Mouse (Mus musculus) heart, embryonic 10.5 days (tissue): ENCODE measurements around the gene Akr1b8. TPM values are rescaled to one million over a fixed set of nuclear protein-coding genes. Genes with fewer than 3 reads are reported as not detected.
"Not testable (repeated sequence)": the region's sequence is repeated elsewhere in the genome, so short reads cannot be mapped to it uniquely, and the experiment has no call there.

Experiments
- DNase-seq: peaks from one replicate; pipeline ENCODE4 v3.0.0-alpha.2; 2017; ENCODE audit warnings: low spot score
- H3K27ac ChIP-seq: fragments of 300-500 bp; sonication (generic); 2 replicates; pipeline ENCODE4 v1.5.1; 2016; ENCODE audit warnings: mild to moderate bottlenecking
- H3K27me3 ChIP-seq: fragments of 300-500 bp; sonication (generic); 2 replicates; pipeline ENCODE4 v1.6.1; 2016; ENCODE audit warnings: mild to moderate bottlenecking; ENCODE audit not compliant: poor library complexity, insufficient read depth, severe bottlenecking
- H3K36me3 ChIP-seq: fragments of 300-500 bp; sonication (generic); 2 replicates; pipeline ENCODE4 v1.6.1; 2016; ENCODE audit warnings: mild to moderate bottlenecking, moderate library complexity
- H3K4me1 ChIP-seq: fragments of 300-500 bp; sonication (generic); 2 replicates; pipeline ENCODE4 v1.6.1; 2016; ENCODE audit warnings: mild to moderate bottlenecking
- H3K4me3 ChIP-seq: fragments of 300-500 bp; sonication (generic); 2 replicates; pipeline ENCODE4 v1.5.1; 2016; ENCODE audit warnings: mild to moderate bottlenecking, moderate library complexity
- H3K9me3 ChIP-seq: fragments of 300-500 bp; sonication (generic); 2 replicates; pipeline ENCODE4 v1.6.1; 2016; ENCODE audit warnings: mild to moderate bottlenecking, moderate library complexity
- WGBS: fragments of 180-500 bp; shearing (Covaris S2); methylation state at CpG from one replicate; pipeline ENCODE4 v1.1.7; 2016; 5-methylcytosine and 5-hydroxymethylcytosine counted together
- polyA plus RNA-seq: library from polyadenylated mRNA; unstranded; fragments of >200 nt; fragmentation: Nextera tagmentation; extraction: Ambion mirVana; gene quantifications from 2 replicates; pipeline ENCODE4 v1.2.1, GENCODE M21; 2016

The Akr1b8 gene
- polyA plus RNA-seq, 1 experiment from 2014 or later, result 21.1 TPM

GRCm38 (mm10) chr6:34384701-34385370 is 30.9 kb downstream of the Akr1b8 start:
- H3K36me3 ChIP-seq, result peaks cover 22% of the 10 kb centered on the region
- no peaks in the 10 kb centered on the region for H3K27me3 ChIP-seq
- H3K9me3 ChIP-seq, result no peaks in the 10 kb centered on the region
- peak overlapping the region; percentile 70 for H3K4me3 ChIP-seq
- H3K27ac ChIP-seq, result peak overlapping the region; percentile 89
- 2% methylated on average over 13 of the region's 13 CpGs for WGBS
- peaks cover 5% of the 10 kb centered on the region; the same call in 1 of the 2 replicates for H3K4me1 ChIP-seq
- no peak for DNase-seq

GRCm38 (mm10) chr6:34388420-34389156 is 34.7 kb downstream of the Akr1b8 start:
- no peak for DNase-seq
- Histone ChIP-seq H3K27ac (no peak overlapping the region), H3K9me3 (no peaks in the 10 kb centered on the region), H3K27me3 (no peaks in the 10 kb centered on the region), H3K36me3 (peaks cover 59% of the 10 kb centered on the region), H3K4me1 (peaks cover 5% of the 10 kb centered on the region; the same call in 1 of the 2 replicates), H3K4me3 (no peak overlapping the region)
- 75% methylated on average over 4 of the region's 4 CpGs for WGBS

GRCm38 (mm10) chr6:34395897-34396296 is 42.0 kb downstream of the Akr1b8 start:
- no peaks in the 10 kb centered on the region for H3K9me3 ChIP-seq
- no peak overlapping the region for H3K4me3 ChIP-seq
- peaks cover 71% of the 10 kb centered on the region for H3K36me3 ChIP-seq
- H3K27ac ChIP-seq, result no peak overlapping the region
- H3K4me1 ChIP-seq, result no peaks in the 10 kb centered on the region
- H3K27me3 ChIP-seq, result no peaks in the 10 kb centered on the region
- DNase-seq, result no peak
- 76% methylated on average over 5 of the region's 5 CpGs for WGBS

DNA sequence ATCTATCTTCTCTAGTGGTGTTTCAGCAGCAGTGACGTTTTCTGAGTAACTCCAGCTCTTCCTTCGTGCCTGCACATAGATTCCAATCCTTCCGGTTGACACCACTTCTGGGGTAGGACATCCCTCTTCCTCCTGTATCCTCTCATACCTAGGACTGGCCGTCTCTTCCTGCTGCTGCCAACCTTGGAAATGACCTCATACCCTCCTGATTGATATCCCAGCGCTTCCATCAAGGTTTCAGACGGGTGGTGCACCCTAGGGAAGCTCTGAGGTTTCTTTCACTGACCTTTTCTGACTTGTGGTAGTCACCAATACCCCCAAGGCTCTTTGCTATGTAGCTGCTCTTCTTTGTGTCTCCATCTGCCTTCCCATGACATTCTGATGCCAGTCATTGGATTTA is 44.5 kb downstream of the Akr1b8 start:
- Histone ChIP-seq H3K27ac (no peak overlapping the region), H3K4me3 (no peak overlapping the region), H3K4me1 (no peaks in the 10 kb centered on the region), H3K27me3 (no peaks in the 10 kb centered on the region), H3K36me3 (peaks cover 46% of the 10 kb centered on the region), H3K9me3 (no peaks in the 10 kb centered on the region)
- DNase-seq, result no peak
- WGBS, result 77% methylated on average over 6 of the region's 6 CpGs

DNA sequence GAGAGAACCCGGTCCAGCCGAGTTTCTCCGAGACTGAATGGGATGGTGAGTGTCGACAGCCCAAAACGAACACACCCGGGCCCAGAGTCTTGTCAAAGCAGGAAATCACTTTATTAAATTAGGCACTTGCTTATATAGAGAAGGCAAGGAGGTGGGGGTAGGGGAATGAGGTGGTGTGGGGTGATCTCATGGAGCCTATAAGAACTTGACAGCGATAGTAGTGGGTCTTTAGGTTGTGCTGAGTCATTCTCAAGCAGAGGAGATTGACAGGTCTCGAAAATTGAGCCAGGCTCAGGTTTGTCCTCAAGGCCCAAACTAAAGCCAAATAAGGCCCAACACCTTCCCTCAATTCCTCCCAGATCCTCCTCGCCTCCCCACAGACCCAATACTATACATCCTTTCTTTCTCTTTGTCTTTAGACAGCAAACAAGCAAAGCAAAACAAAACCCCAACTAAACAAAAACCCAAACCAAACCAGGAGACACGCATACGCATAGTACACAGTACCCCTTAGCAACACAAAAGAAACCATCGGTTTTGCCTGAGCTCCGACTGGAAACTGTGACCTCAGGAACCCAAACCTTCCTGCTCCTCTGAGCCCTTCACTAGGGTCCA is 45.8 kb downstream of the Akr1b8 start:
- Histone ChIP-seq H3K27me3 (no peaks in the 10 kb centered on the region), H3K36me3 (peaks cover 34% of the 10 kb centered on the region), H3K9me3 (no peaks in the 10 kb centered on the region), H3K27ac (no peak overlapping the region), H3K4me1 (no peaks in the 10 kb centered on the region), H3K4me3 (no peak overlapping the region)
- WGBS, result 81% methylated on average over 13 of the region's 13 CpGs
- DNase-seq, result no peak

GRCm38 (mm10) chr6:34400696-34401095 is 46.8 kb downstream of the Akr1b8 start:
- DNase-seq, result no peak
- Histone ChIP-seq H3K36me3 (peaks cover 26% of the 10 kb centered on the region), H3K4me1 (no peaks in the 10 kb centered on the region), H3K27me3 (no peaks in the 10 kb centered on the region), H3K4me3 (no peak overlapping the region), H3K27ac (no peak overlapping the region), H3K9me3 (no peaks in the 10 kb centered on the region)
- WGBS, result 63% methylated on average over 2 of the region's 2 CpGs

- peaks cover 4% of the 10 kb centered on the region; the same call in 1 of the 2 replicates for H3K9me3 ChIP-seq
- WGBS, result 89% methylated on average over 4 of the region's 4 CpGs
- H3K36me3 ChIP-seq, result no peaks in the 10 kb centered on the region
- DNase-seq, result no peak
- H3K27ac ChIP-seq, result no peak overlapping the region
- H3K4me1 ChIP-seq, result no peaks in the 10 kb centered on the region
- H3K27me3 ChIP-seq, result no peaks in the 10 kb centered on the region
- H3K4me3 ChIP-seq, result no peak overlapping the region
These were observed 52.8 kb downstream of the Akr1b8 start for GRCm38 (mm10) chr6:34406746-34407145.

DNA sequence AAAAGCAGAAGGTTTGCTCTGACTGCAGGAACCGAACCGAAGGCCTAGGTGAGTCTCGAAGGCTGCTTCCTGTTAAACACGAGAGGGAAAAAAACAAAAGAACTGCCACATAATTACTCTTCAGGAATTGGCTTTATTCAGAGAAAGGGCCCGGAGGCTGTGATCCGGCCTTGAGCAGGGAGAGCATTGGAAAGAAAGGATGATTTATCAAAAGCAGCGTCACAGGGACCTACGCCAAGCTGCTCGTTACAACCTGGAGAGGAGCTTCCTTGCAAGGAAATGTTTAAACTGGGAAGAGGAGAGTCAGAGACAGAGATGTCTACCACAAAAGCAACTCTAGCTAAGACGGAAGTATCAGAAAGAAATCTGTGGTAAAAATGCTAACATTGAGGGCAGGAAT is 53.5 kb downstream of the Akr1b8 start:
- H3K27me3 ChIP-seq, result no peaks in the 10 kb centered on the region
- WGBS, result 87% methylated on average over 10 of the region's 10 CpGs
- H3K4me1 ChIP-seq, result no peaks in the 10 kb centered on the region
- H3K9me3 ChIP-seq, result peaks cover 4% of the 10 kb centered on the region; the same call in 1 of the 2 replicates
- no peak for DNase-seq
- H3K36me3 ChIP-seq, result no peaks in the 10 kb centered on the region
- H3K4me3 ChIP-seq, result no peak overlapping the region
- no peak overlapping the region for H3K27ac ChIP-seq

- 76% methylated on average over 6 of the region's 6 CpGs for WGBS
- H3K9me3 ChIP-seq, result no peaks in the 10 kb centered on the region
- no peak for DNase-seq
- no peaks in the 10 kb centered on the region for H3K36me3 ChIP-seq
- no peak within 1 kb of the TSS for H3K4me3 ChIP-seq
- no peak within 1 kb of the TSS for H3K27ac ChIP-seq
- H3K4me1 ChIP-seq, result no peaks in the 10 kb centered on the region
- H3K27me3 ChIP-seq, result no peaks in the 10 kb centered on the region
These were observed 58.1 kb downstream of the Akr1b8 start, which contains the start of gene Akr1b7 for GRCm38 (mm10) chr6:34412023-34412422. TSS of gene Akr1b7 (plus strand) at chr6:34412334.

DNA sequence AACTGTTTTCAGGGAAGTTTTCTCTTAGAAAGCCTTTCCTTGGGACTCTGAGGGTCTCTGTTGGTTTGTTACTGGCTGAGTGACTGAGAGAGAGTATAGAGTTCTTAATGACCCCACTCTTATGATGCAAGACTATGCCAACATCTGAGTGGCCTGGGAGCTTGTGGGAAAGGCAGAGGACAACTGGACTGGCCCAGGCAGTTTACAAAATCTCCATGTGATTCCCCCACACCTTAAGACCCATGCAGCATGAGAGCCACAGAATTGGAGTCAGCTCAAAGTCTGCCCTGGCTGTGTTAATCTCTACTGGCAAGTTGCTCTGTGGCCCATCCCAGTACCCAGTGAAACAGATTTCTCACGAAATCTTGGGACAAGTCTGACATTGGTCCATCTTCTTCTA is 58.8 kb downstream of the Akr1b8 start:
- 72% methylated on average over 1 of the region's 1 CpGs for WGBS
- Histone ChIP-seq H3K4me1 (no peaks in the 10 kb centered on the region), H3K9me3 (no peaks in the 10 kb centered on the region)

GRCm38 (mm10) chr6:34413386-34413785 is 59.5 kb downstream of the Akr1b8 start:
- H3K4me3 ChIP-seq, H3K27me3 ChIP-seq, H3K9me3 ChIP-seq, H3K4me1 ChIP-seq, H3K36me3 ChIP-seq, DNase-seq, H3K27ac ChIP-seq: not testable (repeated sequence)
- WGBS, result 54% methylated on average over 1 of the region's 1 CpGs

More for the DNA sequence above, 58.8 kb downstream of the Akr1b8 start:
- Histone ChIP-seq H3K27ac (no peak overlapping the region), H3K36me3 (no peaks in the 10 kb centered on the region), H3K4me3 (no peak overlapping the region), H3K27me3 (no peaks in the 10 kb centered on the region)
- no peak for DNase-seq

GRCm38 (mm10) chr6:34416521-34416920 is 62.6 kb downstream of the Akr1b8 start:
- Histone ChIP-seq H3K9me3 (no peaks in the 10 kb centered on the region), H3K4me1 (no peaks in the 10 kb centered on the region), H3K36me3 (no peaks in the 10 kb centered on the region), H3K4me3 (no peak overlapping the region), H3K27me3 (no peaks in the 10 kb centered on the region), H3K27ac (no peak overlapping the region)
- no peak for DNase-seq
- 91% methylated on average over 2 of the region's 2 CpGs for WGBS
